Mouse (Mus musculus) T-helper 17 cell (primary cell): ENCODE results near the gene Cep295nl.
"Not testable (repeated sequence)": the region's sequence is repeated elsewhere in the genome, so short reads cannot be mapped to it uniquely, and the experiment has no call there.

ENCODE experiments used
- in situ Hi-C, 2 experiments: fragments of 300-600 bp; cut with MboI, MseI; formaldehyde crosslinking; loops; 1 replicate in 1 of 2; 2 replicates in 1 of 2; pipeline ENCODE4 v1.15.1; 2025; ENCODE audit warnings: high pct_unique_total_duplicates in 2 of 2

The Cep295nl gene

DNA sequence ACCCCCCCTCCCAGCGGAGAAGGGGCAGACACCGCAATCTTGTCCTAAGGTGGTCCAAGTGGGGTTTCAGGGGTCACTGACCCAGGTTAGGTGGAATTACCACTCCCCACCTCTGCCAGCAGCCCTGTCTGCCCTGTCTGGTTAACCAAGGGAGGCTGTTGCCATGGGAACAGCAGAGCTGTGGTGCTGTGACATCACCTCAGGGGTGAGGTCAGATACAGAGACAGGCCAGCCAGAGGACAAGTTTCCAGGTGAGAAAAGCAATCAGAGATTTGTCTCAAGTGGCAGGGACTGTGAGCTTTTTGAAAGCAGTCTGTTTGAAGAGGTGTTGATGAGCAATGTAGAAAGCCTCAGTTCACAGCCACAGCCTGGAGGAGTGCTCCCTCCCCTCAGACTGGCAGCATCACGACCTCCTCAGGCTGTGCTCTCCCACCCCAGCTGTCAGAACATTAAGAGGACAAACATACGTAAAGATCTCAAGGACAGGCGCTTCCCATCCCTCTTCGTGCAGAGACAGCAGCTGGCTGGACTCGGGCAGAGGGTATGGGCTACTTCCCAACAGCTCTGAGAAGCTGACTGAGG, at the start of gene Cep295nl:
Cep295nl (minus strand) TSS at position 101 of the 582 bp plus-strand sequence.
- in situ Hi-C loops: loop anchor here in 1 of 2 experiments (25.0 kb wide), 1 partner anchor 1930 kb away; the partner anchor contains the start of gene Rnf157

DNA sequence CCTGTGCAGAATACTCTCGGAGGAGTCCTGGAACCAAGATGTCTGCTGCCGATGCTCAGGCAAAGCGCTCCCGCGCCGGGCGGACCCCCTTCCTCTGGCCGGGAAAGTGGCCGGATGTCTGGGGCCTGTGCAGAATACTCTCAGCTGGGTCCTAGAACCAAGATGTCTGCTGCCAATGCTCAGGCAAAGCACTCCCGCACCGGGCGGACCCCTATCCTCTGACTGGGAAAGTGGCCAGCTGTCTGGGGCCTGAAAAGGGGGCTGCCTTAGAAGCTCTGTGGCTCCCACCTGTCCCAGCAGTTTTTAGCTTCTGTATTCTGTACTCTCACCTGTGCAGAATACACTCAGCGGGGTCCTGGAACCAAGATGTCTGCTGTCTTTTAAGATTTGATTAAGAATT, 45.5 kb upstream of the Cep295nl start:
- in situ Hi-C loops: not testable (repeated sequence)

DNA sequence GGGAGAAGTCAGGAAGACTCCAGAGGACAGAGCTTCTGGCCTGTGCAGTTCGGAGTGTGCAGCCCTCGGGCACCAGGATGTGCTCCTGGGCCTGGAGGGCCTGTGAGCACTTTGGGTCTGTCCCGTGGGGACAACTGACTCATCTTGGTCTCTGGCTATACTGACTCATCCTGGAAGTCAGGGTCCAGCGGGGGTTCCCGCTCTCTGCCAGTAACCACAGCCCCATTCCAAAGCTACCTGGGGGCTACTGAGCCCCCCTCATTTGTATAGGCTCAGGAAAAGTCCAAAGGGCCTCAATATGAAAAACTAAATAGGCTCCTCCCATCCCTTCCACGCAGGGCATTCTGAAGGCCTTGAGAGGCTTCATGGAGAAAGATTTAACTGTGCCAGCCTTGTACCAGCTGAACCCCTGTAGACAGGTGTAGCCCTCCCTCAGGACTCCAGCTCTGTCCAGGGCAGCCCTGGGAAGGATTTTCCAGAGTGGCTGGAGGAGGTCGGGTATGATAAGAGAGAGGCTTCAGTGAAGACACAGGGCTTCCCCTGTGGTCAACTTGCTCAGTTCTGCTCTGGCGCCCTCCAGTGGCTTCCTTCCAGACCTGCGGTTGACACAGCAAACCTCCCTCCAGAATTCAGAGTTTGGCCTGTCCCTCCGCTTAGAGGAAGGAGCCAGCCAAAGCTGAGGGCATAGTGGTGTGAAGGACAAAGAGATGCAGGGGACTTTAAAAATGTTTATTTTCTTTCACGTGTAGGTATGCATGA, 37.1 kb upstream of the Cep295nl start:
- in situ Hi-C loops: loop anchor here (5.0 kb wide), 3 partner anchors 52 to 292 kb away; no protein-coding TSS in a partner anchor

DNA sequence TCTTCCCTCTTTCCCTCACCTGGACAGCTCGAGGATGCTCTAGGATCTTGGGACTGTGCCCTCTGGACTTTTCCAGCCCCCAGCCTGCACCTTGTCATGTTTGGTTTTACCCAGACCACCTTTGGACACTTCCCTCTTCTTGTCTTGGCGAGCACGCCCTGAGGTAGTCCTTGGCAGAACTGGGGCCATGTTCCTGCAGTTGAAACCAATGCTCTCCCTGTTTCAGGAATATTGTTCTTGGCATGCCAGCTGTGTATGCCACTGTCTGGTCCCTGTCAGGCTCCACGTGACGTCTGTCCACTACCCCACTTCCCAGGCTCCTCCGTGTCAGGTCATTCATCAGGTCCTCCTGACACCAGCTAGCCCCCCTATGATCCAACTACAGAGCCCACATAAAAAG, 36.4 kb upstream of the Cep295nl start:
- in situ Hi-C loops: loop anchor here (5.0 kb wide), 3 partner anchors 51 to 291 kb away; no protein-coding TSS in a partner anchor

DNA sequence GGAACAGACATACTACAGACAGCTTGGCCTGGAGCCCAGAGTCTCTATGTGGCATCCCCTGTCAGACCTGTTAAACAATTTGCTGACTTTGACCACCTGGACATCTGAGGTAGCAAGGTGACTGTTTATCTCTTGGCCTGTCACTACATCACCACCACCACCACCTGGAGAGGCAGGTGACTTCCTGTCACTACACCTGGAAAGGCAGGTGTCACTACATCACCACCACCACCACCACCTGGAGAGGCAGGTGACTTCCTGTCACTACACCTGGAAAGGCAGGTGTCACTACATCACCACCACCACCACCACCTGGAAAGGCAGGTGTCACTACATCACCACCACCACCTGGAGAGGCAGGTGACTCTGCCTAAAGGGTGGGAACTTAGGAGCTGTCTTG, 34.0 kb upstream of the Cep295nl start:
- in situ Hi-C loops: loop anchor here (5.0 kb wide), 3 partner anchors 49 to 289 kb away; no protein-coding TSS in a partner anchor

DNA sequence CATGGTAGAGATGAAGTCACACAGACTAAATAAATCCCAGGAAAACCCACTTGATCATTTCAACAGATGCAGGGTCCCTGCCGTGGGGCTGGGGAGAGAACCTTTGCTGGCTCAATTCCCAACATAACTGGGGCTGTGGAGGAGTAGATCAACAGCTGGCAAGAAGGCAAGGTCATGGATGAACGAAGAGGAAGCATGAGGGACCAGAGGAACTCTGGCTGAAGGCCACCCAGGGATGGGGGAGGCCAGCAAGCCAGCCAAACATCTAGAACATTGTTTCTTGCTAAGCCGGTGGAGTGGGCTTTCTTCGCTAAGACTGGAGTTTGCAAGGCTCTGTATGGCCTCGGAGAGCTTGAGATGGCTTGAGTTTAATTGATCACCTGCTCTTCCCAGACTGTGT, 33.6 kb upstream of the Cep295nl start:
- in situ Hi-C loops: loop anchor here (5.0 kb wide), 3 partner anchors 49 to 289 kb away; no protein-coding TSS in a partner anchor

DNA sequence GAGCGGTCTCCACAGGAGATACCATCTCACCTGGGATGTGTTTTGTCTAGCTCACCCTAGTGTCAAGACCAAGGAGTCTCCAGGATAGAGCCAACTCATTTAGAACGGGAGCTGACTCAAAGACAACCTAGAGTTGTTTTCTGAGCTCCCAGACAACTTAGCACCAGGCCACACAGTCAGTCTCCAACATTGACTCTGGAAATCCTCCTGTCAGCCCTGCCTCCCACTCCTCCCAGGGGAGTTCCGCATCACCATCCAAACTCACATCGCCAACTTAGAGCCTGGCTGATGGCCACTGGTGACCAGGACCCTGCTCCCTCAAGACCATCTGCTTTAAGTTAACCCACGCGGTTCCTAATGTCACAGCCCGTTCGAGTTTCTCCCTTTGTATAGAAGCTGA, 33.2 kb upstream of the Cep295nl start:
- in situ Hi-C loops: loop anchor here (5.0 kb wide), 3 partner anchors 48 to 288 kb away; no protein-coding TSS in a partner anchor

DNA sequence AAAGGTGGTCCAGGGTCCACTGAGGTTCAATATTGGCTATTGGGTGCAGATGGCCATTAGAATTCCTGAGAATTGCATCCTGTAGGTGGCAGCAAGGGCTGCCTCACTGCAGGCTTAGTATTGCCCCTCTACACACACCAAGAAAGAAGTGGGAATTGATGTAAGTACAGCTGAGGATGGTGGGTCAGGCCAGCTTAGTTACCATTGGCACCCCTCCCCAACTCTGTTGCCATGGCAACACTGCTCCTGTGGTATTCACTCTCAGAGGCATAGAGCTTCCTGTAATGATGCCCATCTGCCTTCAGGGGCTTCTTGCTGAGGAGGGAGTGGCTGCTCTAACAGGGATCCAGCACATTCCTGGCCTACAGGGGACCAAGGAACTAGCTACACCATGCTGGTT, 32.7 kb upstream of the Cep295nl start:
- in situ Hi-C loops: loop anchor here (5.0 kb wide), 3 partner anchors 48 to 288 kb away; no protein-coding TSS in a partner anchor

DNA sequence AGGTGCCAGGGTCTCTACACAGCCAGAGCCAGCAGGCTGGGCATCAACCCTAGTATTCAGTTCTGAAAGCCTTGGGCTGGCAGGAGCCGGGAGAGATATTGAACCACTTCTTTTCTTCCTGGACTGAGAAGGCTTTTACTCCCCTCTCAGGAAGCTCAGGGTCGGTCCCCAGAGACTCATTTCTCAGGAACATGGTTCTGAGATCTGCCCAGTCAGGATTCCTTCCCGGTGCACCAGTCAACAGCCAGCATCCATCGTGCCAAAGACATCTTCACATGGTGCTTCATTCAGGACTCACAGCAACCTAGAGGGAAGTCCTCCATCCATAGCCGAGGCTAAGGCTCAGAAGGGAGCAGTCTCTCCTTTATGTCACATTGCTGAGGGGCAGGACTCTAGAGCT, 32.2 kb upstream of the Cep295nl start:
- in situ Hi-C loops: no loop called here

DNA sequence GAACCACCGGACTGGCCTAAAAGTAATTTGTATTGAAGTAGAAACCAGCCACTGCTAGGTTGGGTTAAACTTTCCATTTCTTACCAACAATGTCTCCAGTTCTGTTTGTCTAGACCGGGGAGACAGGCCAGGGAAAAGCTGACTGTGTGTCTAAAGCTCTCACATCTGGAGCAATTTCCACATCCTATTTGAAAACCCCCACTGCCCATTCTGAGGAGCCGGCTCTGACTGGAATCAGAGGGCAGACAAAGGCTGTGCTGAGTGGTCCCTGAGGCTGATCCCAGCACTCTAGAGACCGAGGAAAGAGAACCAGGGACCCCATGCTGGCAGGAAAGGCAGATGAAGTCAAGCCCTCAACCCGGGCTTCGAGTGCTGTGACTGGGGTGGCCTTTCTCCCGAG, 30.3 kb upstream of the Cep295nl start:
- in situ Hi-C loops: no loop called here

DNA sequence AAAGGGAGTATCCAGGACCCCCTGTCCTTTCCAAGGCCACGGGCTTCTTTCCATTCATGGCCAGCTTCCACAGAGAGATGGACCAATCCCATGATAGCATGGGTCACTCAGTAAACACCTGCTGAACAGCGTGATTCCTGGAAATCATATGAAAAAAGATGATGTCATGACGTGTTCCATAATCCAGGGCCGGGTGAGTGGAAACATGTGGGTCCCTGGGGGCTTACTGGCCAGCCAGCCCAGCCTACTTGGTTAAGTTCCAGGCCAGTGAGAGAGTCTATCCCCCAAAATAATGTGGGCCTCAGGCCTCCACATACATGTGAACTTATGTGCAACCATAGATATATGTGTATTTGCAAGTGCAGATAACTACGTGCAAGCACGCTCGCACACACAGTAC, 29.6 kb upstream of the Cep295nl start:
- in situ Hi-C loops: no loop called here

DNA sequence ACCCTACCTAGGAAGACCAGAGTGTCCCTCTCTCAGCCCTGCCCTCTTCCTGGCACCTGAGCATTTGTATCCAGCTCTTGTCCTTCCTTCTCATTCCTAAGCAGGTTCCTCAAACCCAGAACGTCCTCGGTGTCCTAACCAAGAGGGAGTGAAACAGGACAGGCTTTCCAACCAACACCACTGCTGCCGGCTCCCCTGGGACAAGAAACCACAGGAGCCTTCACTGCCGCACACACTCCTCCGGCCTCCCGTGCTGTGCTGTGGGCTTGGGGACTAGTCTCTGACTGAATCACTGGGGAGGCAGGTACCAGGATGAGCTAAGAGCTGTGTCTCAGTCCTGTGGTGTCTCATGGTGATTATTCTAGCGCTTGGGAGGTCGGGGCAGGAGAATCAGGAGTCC, 27.4 kb upstream of the Cep295nl start:
- in situ Hi-C loops: loop anchor here in 1 of 2 experiments (10.0 kb wide), 1 partner anchor 405 kb away; no protein-coding TSS in a partner anchor

DNA sequence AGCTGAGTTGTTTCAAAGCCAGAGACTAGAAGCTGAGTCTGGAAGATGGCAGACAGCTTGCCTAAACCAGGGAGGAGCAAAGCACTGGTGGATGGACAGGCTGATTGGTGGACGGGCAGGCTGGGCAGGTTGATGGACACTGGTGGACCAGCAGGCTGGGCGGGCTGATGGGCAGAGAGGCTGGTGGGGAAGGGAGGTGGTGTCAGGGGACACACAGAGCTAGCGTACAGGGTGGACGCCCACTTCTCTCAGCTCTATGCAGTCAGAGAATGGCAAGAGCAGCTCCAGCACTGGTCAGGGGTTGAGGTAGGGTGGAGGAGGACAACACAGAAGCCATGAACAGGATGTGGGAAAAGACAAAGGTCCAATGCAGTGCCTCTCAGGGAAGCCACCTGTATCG, 27.0 kb upstream of the Cep295nl start:
- in situ Hi-C loops: loop anchor here in 1 of 2 experiments (10.0 kb wide), 1 partner anchor 404 kb away; no protein-coding TSS in a partner anchor

DNA sequence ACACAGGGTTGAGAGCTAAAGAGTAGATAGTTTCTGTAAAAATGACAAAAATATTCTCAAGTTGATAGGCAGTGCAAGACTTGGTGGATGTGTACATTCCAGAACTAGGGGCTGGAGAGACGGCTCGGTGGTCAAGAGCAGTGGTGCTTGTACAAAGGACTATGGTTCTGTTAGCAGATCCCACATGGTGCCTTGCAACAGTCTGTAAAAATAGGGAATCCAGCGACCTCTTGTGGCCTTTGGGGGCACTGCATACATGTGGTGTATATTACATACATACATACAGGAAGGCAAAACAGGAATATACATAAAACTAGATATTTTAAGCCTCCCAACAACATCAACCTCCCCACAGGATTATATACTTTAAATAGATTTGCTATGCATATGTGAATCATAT, 26.0 kb upstream of the Cep295nl start:
- in situ Hi-C loops: loop anchor here in 1 of 2 experiments (10.0 kb wide), 1 partner anchor 404 kb away; no protein-coding TSS in a partner anchor

DNA sequence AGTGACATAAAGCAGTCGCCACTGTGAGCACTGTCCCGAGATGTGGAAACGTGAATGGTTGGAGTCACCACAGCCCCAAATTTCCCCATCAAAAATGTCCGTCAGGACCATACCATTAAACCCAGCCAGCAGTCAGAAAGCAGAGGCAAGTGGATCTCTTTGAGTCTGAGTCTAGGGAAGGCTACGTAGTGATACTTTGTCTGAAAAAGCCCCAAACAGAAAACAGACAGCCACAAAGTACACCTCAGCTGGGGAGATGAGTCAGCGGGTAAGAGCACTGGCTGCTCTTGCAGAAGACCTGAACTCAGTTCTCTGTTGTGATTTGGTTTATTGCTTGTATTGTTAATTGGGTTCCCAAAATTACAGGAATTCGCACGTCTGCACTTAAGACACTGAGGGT, 24.3 kb upstream of the Cep295nl start:
- in situ Hi-C loops: loop anchor here in 1 of 2 experiments (10.0 kb wide), 1 partner anchor 402 kb away; no protein-coding TSS in a partner anchor

DNA sequence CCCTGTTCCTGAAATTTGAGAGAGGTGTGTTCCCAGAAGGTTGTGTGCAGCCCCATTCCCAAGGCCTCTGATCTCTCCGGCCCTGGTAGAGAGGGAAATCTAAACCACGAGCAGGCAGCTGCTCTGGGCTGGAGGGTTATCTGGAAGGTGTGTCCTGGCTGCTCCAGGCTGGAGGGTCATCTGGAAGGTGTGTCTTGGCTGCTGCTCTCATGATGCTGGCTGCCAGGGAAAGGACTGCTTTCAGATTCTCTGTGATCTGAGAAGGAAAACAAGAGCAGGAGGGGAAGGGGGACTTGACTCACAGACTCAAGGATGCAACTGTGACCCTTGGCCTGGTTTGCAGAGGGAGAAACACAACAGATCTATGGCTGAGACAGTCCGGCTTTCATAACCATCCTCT, 23.8 kb upstream of the Cep295nl start:
- in situ Hi-C loops: loop anchor here in 1 of 2 experiments (10.0 kb wide), 1 partner anchor 401 kb away; no protein-coding TSS in a partner anchor

DNA sequence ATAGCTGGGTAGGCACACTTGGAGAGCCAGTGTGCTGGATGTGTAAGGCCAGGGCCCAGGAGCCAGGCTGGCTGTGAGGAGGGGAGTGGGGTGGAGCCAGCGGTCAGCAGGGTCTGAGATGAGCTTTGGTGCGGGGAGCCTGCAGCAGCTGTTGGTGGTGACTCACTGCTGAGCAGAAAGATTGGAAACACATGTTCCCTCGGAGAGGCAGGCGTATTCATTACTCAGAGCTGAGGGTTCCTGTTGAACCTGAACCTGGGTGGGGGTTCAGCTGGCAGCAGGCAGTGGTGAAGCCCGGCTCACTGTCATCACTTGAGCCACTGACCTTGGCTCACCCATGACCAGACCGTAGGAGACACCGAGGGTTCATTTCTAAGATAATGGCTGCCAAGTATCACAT, 22.9 kb upstream of the Cep295nl start:
- in situ Hi-C loops: loop anchor here in 1 of 2 experiments (10.0 kb wide), 1 partner anchor 400 kb away; no protein-coding TSS in a partner anchor

DNA sequence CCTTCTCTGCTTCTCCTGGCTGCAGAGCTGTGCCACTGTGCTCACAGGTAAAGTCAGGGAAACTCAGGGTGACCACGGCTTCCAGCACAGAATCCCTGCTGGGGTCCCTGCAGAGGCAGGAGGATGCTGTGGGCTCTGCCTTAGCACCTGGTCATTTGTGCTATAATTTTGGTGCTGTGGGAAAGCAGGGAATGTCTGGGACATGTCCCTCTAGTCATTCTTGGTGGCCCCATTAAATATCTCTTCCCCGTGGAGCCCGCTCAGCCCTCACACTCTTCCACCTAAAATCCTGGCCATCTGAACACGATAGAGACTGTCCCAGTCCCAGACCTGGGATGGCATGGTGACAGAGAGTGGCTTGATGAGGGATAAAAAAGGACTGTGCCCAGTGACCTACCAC, 21.7 kb upstream of the Cep295nl start:
- in situ Hi-C loops: loop anchor here in 1 of 2 experiments (10.0 kb wide), 1 partner anchor 399 kb away; no protein-coding TSS in a partner anchor

DNA sequence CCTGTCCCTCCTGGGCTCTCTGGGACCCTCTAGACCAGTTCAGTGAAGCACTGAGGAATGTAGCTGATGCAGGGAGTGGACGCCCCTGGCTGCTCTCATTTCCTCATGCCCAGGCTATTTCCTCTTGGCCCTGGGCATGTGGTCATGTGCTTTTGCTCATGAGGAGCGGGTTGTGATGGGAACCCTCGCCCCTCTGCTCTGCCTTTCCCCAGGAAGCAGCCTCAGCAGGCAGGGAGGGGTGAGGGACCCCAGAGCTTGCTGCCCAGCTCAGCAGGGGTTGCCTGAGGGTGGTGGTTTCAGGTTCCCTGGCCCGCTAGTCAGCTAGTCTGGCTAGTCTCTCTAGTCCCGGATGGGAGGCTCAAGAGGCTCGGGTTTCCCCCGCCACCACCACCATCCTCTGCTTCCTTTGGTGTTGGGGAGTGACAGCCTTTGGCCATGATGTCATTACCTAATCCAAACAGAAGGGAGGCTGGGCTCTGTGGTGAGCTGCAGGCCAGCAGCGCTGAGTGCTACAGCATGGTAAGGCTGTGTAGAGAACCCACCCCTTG, 20.7 kb upstream of the Cep295nl start:
- in situ Hi-C loops: loop anchor here in 1 of 2 experiments (10.0 kb wide), 1 partner anchor 398 kb away; no protein-coding TSS in a partner anchor

DNA sequence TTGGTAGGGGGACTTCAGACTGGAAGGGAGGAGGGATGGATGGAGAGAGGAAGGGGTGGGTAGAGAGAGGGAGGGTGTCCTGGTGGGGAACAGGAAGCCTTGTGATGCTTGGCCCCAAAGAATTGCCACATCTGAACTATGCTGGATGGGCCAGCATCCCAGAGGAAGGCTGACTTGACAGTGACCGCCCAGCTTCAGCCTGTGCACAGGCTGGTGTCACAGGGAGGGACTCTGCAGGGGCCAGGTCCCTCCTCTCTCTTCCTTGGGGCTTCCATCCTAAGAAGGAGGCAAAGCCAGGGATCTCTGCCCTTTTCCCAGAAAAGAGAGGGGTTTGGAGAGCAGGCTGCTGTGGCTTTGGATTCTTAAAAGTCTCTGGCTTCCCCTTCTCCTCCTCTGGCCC, 20.2 kb upstream of the Cep295nl start:
- in situ Hi-C loops: loop anchor here in 1 of 2 experiments (10.0 kb wide), 1 partner anchor 398 kb away; no protein-coding TSS in a partner anchor

DNA sequence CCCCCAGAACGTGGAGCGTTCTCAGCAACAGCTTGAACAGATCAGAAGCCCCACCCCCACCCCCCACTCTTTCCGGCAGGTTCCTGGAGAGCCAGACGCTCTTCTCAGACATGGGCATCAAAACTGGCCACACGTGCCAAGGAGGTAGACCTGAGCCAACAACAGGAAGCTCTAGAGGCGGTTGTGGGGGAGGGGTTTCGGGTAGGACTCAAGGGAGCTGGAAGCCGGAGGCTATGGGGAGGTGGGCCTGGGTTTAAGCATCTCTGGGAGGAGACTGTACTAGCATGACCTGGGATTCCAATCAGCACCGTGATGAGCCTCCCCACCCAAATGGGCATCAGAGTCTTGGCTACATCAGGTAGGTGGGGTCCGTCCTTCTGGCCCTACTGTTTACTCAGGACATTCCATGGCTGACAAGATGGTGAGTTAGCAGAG, 18.6 kb upstream of the Cep295nl start:
- in situ Hi-C loops: loop anchor here in 1 of 2 experiments (10.0 kb wide), 1 partner anchor 396 kb away; no protein-coding TSS in a partner anchor
